In genomic region chr5:51196393-51197347, GRCm38 (mm10) we compare ENCODE assay signal across 17 mouse cellular contexts.
DNase-seq lines count a peak whose midpoint lies in the region; ATAC-seq lines count a peak whose summit lies in the region.
"Had no signal": no experiment of that assay in that cellular context is flagged by ENCODE, and none has a peak within 500 bp of the region (broad histone marks: within the 10 kb centered on the region; RNA-seq: fewer than 3 reads in every experiment).

No protein-coding gene starts in this region.

- H3K4me2 ChIP-seq in hindbrain, embryonic 13.5 days = no peak overlapping the region
- H3K4me2 ChIP-seq in hindbrain, embryonic 11.5 days (replicated peaks; ENCODE audit: low read depth, low read length) = no peak overlapping the region
- no peak overlapping the region for H3K4me2 ChIP-seq in forebrain, embryonic 15.5 days (replicated peaks)
- H3K4me2 ChIP-seq in midbrain, embryonic 14.5 days (ENCODE audit: low read length) = no peak overlapping the region
- H3K4me2 ChIP-seq in kidney, embryonic 16.5 days (replicated peaks; ENCODE audit: low read depth, low read length) = no peak overlapping the region
- H3K4me2 ChIP-seq: limb, embryonic 12.5 days; liver, embryonic 15.5 days; midbrain, embryonic 12.5 days had no signal

- no peaks in the 10 kb centered on the region for H3K27me3 ChIP-seq in hindbrain, embryonic 13.5 days
- no peaks in the 10 kb centered on the region for H3K27me3 ChIP-seq in hindbrain, embryonic 11.5 days (ENCODE audit: control insufficient read depth, insufficient read depth, low read length)
- H3K27me3 ChIP-seq in forebrain, embryonic 15.5 days = no peaks in the 10 kb centered on the region
- H3K27me3 ChIP-seq in midbrain, embryonic 14.5 days (ENCODE audit: control insufficient read depth, insufficient read depth, low read length) = no peaks in the 10 kb centered on the region
- no peaks in the 10 kb centered on the region for H3K27me3 ChIP-seq in kidney, embryonic 16.5 days (ENCODE audit: insufficient read depth, low read length)
- H3K27me3 ChIP-seq: limb, embryonic 12.5 days; liver, embryonic 15.5 days; midbrain, embryonic 12.5 days had no signal

- no peaks in the 10 kb centered on the region for H3K36me3 ChIP-seq in hindbrain, embryonic 13.5 days
- no peaks in the 10 kb centered on the region for H3K36me3 ChIP-seq in hindbrain, embryonic 11.5 days (ENCODE audit: control insufficient read depth, insufficient read depth, low read length)
- no peaks in the 10 kb centered on the region for H3K36me3 ChIP-seq in forebrain, embryonic 15.5 days
- no peaks in the 10 kb centered on the region for H3K36me3 ChIP-seq in midbrain, embryonic 14.5 days (ENCODE audit: control insufficient read depth, insufficient read depth, low read length)
- no peaks in the 10 kb centered on the region for H3K36me3 ChIP-seq in kidney, embryonic 16.5 days (ENCODE audit: insufficient read depth, low read length)
- H3K36me3 ChIP-seq: heart, embryonic 10.5 days; limb, embryonic 12.5 days; liver, embryonic 15.5 days; midbrain, embryonic 12.5 days had no signal

- 33% methylated on average over 4 of the region's 4 CpGs for WGBS in hindbrain, embryonic 13.5 days
- 46% methylated on average over 4 of the region's 4 CpGs for WGBS in hindbrain, embryonic 11.5 days
- 19% methylated on average over 4 of the region's 4 CpGs for WGBS in forebrain, embryonic 15.5 days
- WGBS in midbrain, embryonic 14.5 days = 50% methylated on average over 4 of the region's 4 CpGs
- 60% methylated on average over 4 of the region's 4 CpGs for WGBS in kidney, embryonic 16.5 days

- ATAC-seq in hindbrain, embryonic 13.5 days (ENCODE audit: low FRiP score) = peak; percentile 73
- ATAC-seq in hindbrain, embryonic 11.5 days (ENCODE audit: low FRiP score) = no peak
- ATAC-seq in forebrain, embryonic 15.5 days (replicated peaks) = peak; percentile 48; the same call in 1 of the 2 replicates
- no peak for ATAC-seq in midbrain, embryonic 14.5 days (ENCODE audit: low FRiP score, low TSS enrichment)
- ATAC-seq in kidney, embryonic 16.5 days (ENCODE audit: low FRiP score, low TSS enrichment) = no peak

- H3K27ac ChIP-seq in hindbrain, embryonic 13.5 days = no peak overlapping the region
- no peak overlapping the region for H3K27ac ChIP-seq in hindbrain, embryonic 11.5 days (ENCODE audit: low read depth, low read length)
- no peak overlapping the region for H3K27ac ChIP-seq in forebrain, embryonic 15.5 days (replicated peaks)
- H3K27ac ChIP-seq in midbrain, embryonic 14.5 days (replicated peaks; ENCODE audit: low read depth, low read length) = no peak overlapping the region
- H3K27ac ChIP-seq in kidney, embryonic 16.5 days (ENCODE audit: low read length) = no peak overlapping the region
- H3K27ac ChIP-seq: heart, embryonic 10.5 days; limb, embryonic 12.5 days; liver, embryonic 15.5 days; midbrain, embryonic 12.5 days had no signal

- DNase-seq in hindbrain, embryonic 11.5 days (ENCODE audit: low spot score) = no peak
- DNase-seq in 3T3-L1 (ENCODE audit: low read depth, low spot score) = peak; percentile 30
- DNase-seq in midbrain, embryonic 14.5 days = peak; percentile 22
- DNase-seq in retina, embryonic 14.5 days (ENCODE audit: low spot score) = no peak
- no peak for DNase-seq in urinary bladder, postnatal 14 days (ENCODE audit: low spot score)
- DNase-seq: cerebellum, adult 2 months; gastrocnemius, postnatal 10 days; kidney, adult 18-20 months; lung, postnatal 10 days; thymus, postnatal 4 days had no signal

- no peak overlapping the region for H3K4me3 ChIP-seq in hindbrain, embryonic 13.5 days
- no peak overlapping the region for H3K4me3 ChIP-seq in hindbrain, embryonic 11.5 days (ENCODE audit: low read depth, low read length)
- H3K4me3 ChIP-seq in forebrain, embryonic 15.5 days = no peak overlapping the region
- H3K4me3 ChIP-seq in midbrain, embryonic 14.5 days (replicated peaks; ENCODE audit: low read depth, low read length) = no peak overlapping the region
- no peak overlapping the region for H3K4me3 ChIP-seq in kidney, embryonic 16.5 days (ENCODE audit: low read length)
- H3K4me3 ChIP-seq: heart, embryonic 10.5 days; limb, embryonic 12.5 days; liver, embryonic 15.5 days; midbrain, embryonic 12.5 days had no signal

- no peak overlapping the region for H3K9ac ChIP-seq in hindbrain, embryonic 13.5 days
- no peak overlapping the region for H3K9ac ChIP-seq in hindbrain, embryonic 11.5 days (ENCODE audit: low read depth, low read length)
- no peak overlapping the region for H3K9ac ChIP-seq in forebrain, embryonic 15.5 days (replicated peaks)
- no peak overlapping the region for H3K9ac ChIP-seq in midbrain, embryonic 14.5 days (replicated peaks; ENCODE audit: low read length)
- no peak overlapping the region for H3K9ac ChIP-seq in kidney, embryonic 16.5 days (replicated peaks; ENCODE audit: low read length)
- H3K9ac ChIP-seq: limb, embryonic 12.5 days; liver, embryonic 15.5 days; midbrain, embryonic 12.5 days had no signal

- H3K9me3 ChIP-seq in hindbrain, embryonic 13.5 days = no peaks in the 10 kb centered on the region
- no peaks in the 10 kb centered on the region for H3K9me3 ChIP-seq in hindbrain, embryonic 11.5 days (ENCODE audit: control insufficient read depth, low read length)
- no peaks in the 10 kb centered on the region for H3K9me3 ChIP-seq in forebrain, embryonic 15.5 days
- H3K9me3 ChIP-seq in midbrain, embryonic 14.5 days (ENCODE audit: control insufficient read depth, low read length) = no peaks in the 10 kb centered on the region
- no peaks in the 10 kb centered on the region for H3K9me3 ChIP-seq in kidney, embryonic 16.5 days (ENCODE audit: low read length)
- H3K9me3 ChIP-seq: heart, embryonic 10.5 days; limb, embryonic 12.5 days; liver, embryonic 15.5 days; midbrain, embryonic 12.5 days had no signal

- no peaks in the 10 kb centered on the region for H3K4me1 ChIP-seq in hindbrain, embryonic 13.5 days (replicated peaks)
- no peaks in the 10 kb centered on the region for H3K4me1 ChIP-seq in hindbrain, embryonic 11.5 days (replicated peaks; ENCODE audit: control insufficient read depth, insufficient read depth, low read length)
- peaks cover 9% of the 10 kb centered on the region for H3K4me1 ChIP-seq in forebrain, embryonic 15.5 days
- H3K4me1 ChIP-seq in midbrain, embryonic 14.5 days (ENCODE audit: control insufficient read depth, insufficient read depth, low read length) = no peaks in the 10 kb centered on the region
- H3K4me1 ChIP-seq in kidney, embryonic 16.5 days (ENCODE audit: insufficient read depth, low read length) = no peaks in the 10 kb centered on the region
- H3K4me1 ChIP-seq: heart, embryonic 10.5 days; limb, embryonic 12.5 days; liver, embryonic 15.5 days had no signal

Comparison
In these comparisons a context has a peak if more than half of its experiments do, and no peak if none do; other contexts are left out.
1. ATAC-seq: peak in hindbrain, embryonic 13.5 days (single experiment) and forebrain, embryonic 15.5 days (single experiment); none in hindbrain, embryonic 11.5 days (single experiment), midbrain, embryonic 14.5 days (single experiment) and kidney, embryonic 16.5 days (single experiment).
2. DNase-seq: peak in 3T3-L1 (single experiment) and midbrain, embryonic 14.5 days (single experiment); none in hindbrain, embryonic 11.5 days (single experiment), retina, embryonic 14.5 days (single experiment) and urinary bladder, postnatal 14 days (single experiment).